Mouse (Mus musculus) hindbrain, embryonic 13.5 days (tissue): ENCODE results near the gene Cbr4. TPM values are rescaled to one million over a fixed set of nuclear protein-coding genes. Genes with fewer than 3 reads are reported as not detected.

Experiments used
- ATAC-seq: fragments of 200-750 bp; cut with Nextera tagmentation; 2 replicates; pipeline ENCODE4 v1.8.0; 2017; ENCODE audit warnings: moderate TSS enrichment; ENCODE audit not compliant: low FRiP score
- H3K27ac ChIP-seq: fragments of 300-500 bp; sonication (generic); 2 replicates; pipeline ENCODE4 v1.5.1; 2015; ENCODE audit warnings: inconsistent platforms, mild to moderate bottlenecking, moderate library complexity
- H3K27me3 ChIP-seq: fragments of 300-500 bp; sonication (generic); 2 replicates; pipeline ENCODE4 v1.6.1; 2015; ENCODE audit warnings: mild to moderate bottlenecking, inconsistent platforms
- H3K36me3 ChIP-seq: fragments of 300-500 bp; sonication (generic); 2 replicates; pipeline ENCODE4 v1.6.1; 2015; ENCODE audit warnings: mild to moderate bottlenecking, inconsistent platforms
- H3K4me1 ChIP-seq: fragments of 300-500 bp; sonication (generic); replicated peaks from 2 replicates; pipeline ENCODE4 v1.6.1; 2015; ENCODE audit warnings: inconsistent platforms
- H3K4me2 ChIP-seq: fragments of 300-500 bp; sonication (generic); 2 replicates; pipeline ENCODE4 v1.6.1; 2015; ENCODE audit warnings: inconsistent platforms, mild to moderate bottlenecking, moderate library complexity
- H3K4me3 ChIP-seq: fragments of 300-500 bp; sonication (generic); 2 replicates; pipeline ENCODE4 v1.5.1; 2015; ENCODE audit warnings: mild to moderate bottlenecking, inconsistent platforms
- H3K9ac ChIP-seq: fragments of 300-500 bp; sonication (generic); 2 replicates; pipeline ENCODE4 v1.6.1; 2015; ENCODE audit warnings: mild to moderate bottlenecking, inconsistent platforms
- H3K9me3 ChIP-seq: fragments of 300-500 bp; sonication (generic); 2 replicates; pipeline ENCODE4 v1.6.1; 2016; ENCODE audit warnings: inconsistent platforms
- WGBS: fragments of 180-500 bp; shearing (Covaris S2); methylation state at CpG from one replicate; pipeline ENCODE4 v1.1.7; 2015; 5-methylcytosine and 5-hydroxymethylcytosine counted together
- polyA plus RNA-seq: library from polyadenylated mRNA; unstranded; fragments of >200 nt; fragmentation: Nextera tagmentation; extraction: Ambion mirVana; gene quantifications from 2 replicates; pipeline ENCODE4 v1.2.1, GENCODE M21; 2015

Gene Cbr4
- polyA plus RNA-seq, 1 experiment from 2014 or later, result 23.0 TPM

- 91% methylated on average over 3 of the region's 3 CpGs for WGBS
- H3K36me3 ChIP-seq, result no peaks in the 10 kb centered on the region
- no peak overlapping the region for H3K4me2 ChIP-seq
- H3K4me1 ChIP-seq, result peaks cover 15% of the 10 kb centered on the region
- no peak overlapping the region for H3K9ac ChIP-seq
- H3K27ac ChIP-seq, result no peak overlapping the region
- ATAC-seq, result peak; percentile 72; the same call in 1 of the 2 replicates
- no peak overlapping the region for H3K4me3 ChIP-seq
- no peaks in the 10 kb centered on the region for H3K9me3 ChIP-seq
- H3K27me3 ChIP-seq, result no peaks in the 10 kb centered on the region
These were observed 20.1 kb upstream of the Cbr4 start for GRCm38 (mm10) chr8:61467553-61467815.

- no peak overlapping the region for H3K9ac ChIP-seq
- no peak overlapping the region for H3K27ac ChIP-seq
- H3K4me3 ChIP-seq, result no peak overlapping the region
- ATAC-seq, result no peak
- H3K27me3 ChIP-seq, result no peaks in the 10 kb centered on the region
- no peaks in the 10 kb centered on the region for H3K36me3 ChIP-seq
- no peaks in the 10 kb centered on the region for H3K9me3 ChIP-seq
- H3K4me2 ChIP-seq, result no peak overlapping the region
- 87% methylated on average over 4 of the region's 4 CpGs for WGBS
- peaks cover 15% of the 10 kb centered on the region for H3K4me1 ChIP-seq
These were observed 17.3 kb upstream of the Cbr4 start for GRCm38 (mm10) chr8:61470213-61470612.

- no peak overlapping the region for H3K4me2 ChIP-seq
- no peaks in the 10 kb centered on the region for H3K27me3 ChIP-seq
- no peaks in the 10 kb centered on the region for H3K36me3 ChIP-seq
- no peak overlapping the region for H3K4me3 ChIP-seq
- no peaks in the 10 kb centered on the region for H3K9me3 ChIP-seq
- no peak for ATAC-seq
- H3K9ac ChIP-seq, result no peak overlapping the region
- no peak overlapping the region for H3K27ac ChIP-seq
- WGBS, result 68% methylated on average over 6 of the region's 6 CpGs
- no peaks in the 10 kb centered on the region for H3K4me1 ChIP-seq
These were observed 12.3 kb upstream of the Cbr4 start for GRCm38 (mm10) chr8:61475251-61475673.

- H3K4me1 ChIP-seq, result no peaks in the 10 kb centered on the region
- H3K4me2 ChIP-seq, result no peak overlapping the region
- no peaks in the 10 kb centered on the region for H3K9me3 ChIP-seq
- no peak overlapping the region for H3K9ac ChIP-seq
- H3K27me3 ChIP-seq, result no peaks in the 10 kb centered on the region
- no peaks in the 10 kb centered on the region for H3K36me3 ChIP-seq
- no peak overlapping the region for H3K27ac ChIP-seq
- H3K4me3 ChIP-seq, result no peak overlapping the region
- 82% methylated on average over 9 of the region's 9 CpGs for WGBS
- no peak for ATAC-seq
These were observed 11.4 kb upstream of the Cbr4 start for GRCm38 (mm10) chr8:61476160-61476559.

DNA sequence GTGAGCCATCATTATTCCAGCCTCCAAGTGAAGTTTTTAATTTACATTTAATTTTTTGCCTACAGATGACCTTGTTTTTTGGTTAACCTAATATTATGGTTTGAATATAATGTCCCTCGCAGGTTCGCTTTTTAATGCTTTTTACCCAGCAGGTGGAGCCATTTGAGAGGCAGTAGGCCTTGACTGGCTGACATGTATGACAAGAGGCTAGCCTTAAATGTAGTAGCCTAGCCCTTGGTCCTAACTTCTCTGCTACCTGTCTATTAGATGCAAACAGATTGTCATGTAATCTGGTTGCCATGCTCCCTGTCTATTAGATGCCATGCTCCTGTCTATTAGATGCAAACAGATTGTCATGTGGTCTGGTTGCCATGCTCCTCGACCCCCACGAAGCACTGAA is 9.4 kb upstream of the Cbr4 start:
- Histone ChIP-seq H3K4me2 (no peak overlapping the region), H3K27ac (no peak overlapping the region), H3K4me1 (no peaks in the 10 kb centered on the region), H3K36me3 (no peaks in the 10 kb centered on the region), H3K9ac (no peak overlapping the region), H3K27me3 (no peaks in the 10 kb centered on the region), H3K4me3 (no peak overlapping the region), H3K9me3 (no peaks in the 10 kb centered on the region)
- WGBS, result 93% methylated on average over 4 of the region's 4 CpGs
- ATAC-seq, result no peak

- no peaks in the 10 kb centered on the region for H3K27me3 ChIP-seq
- H3K9me3 ChIP-seq, result no peaks in the 10 kb centered on the region
- no peak overlapping the region for H3K4me2 ChIP-seq
- no peaks in the 10 kb centered on the region for H3K36me3 ChIP-seq
- H3K27ac ChIP-seq, result no peak overlapping the region
- no peak overlapping the region for H3K9ac ChIP-seq
- H3K4me3 ChIP-seq, result no peak overlapping the region
- ATAC-seq, result no peak
- no peaks in the 10 kb centered on the region for H3K4me1 ChIP-seq
- WGBS, result 85% methylated on average over 8 of the region's 8 CpGs
These were observed 8.7 kb upstream of the Cbr4 start for GRCm38 (mm10) chr8:61478793-61479192.

DNA sequence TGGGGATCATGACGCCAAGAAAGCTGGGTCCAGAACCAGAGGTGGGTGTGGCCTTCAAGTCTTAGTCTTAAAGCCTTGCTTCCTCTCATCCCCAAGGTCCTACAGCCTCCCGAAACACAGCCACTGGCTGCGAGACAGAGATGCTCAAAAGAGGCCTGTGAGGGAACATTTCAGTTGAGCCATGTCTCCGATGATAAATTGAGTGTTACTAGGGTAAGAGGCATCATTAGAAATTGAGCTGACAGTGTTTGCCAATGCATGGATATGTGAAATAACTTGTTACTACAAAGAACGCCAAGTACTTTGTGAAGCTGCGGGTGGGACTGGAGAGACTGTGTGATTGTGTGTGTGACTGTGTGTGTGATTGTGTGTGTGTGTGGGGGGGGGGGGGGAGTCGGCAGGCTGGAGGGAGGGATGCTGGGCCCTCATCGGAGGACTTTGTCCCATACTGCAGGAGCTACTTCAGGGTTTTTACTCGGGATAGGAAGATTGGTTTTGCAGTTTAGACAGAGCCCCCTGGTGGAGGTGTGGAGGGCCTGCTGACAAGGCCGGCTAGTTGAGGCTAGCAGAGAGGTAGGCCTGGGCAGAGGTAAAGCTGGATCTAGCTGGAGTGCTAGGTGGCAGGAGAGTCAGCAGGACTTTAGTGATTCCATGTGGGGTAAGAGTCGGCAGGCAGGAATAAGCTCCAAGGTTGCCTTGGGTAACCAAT is 7.9 kb upstream of the Cbr4 start:
- Histone ChIP-seq H3K4me2 (no peak overlapping the region), H3K27me3 (no peaks in the 10 kb centered on the region), H3K4me3 (no peak overlapping the region), H3K9me3 (no peaks in the 10 kb centered on the region), H3K4me1 (no peaks in the 10 kb centered on the region), H3K36me3 (no peaks in the 10 kb centered on the region), H3K27ac (no peak overlapping the region), H3K9ac (no peak overlapping the region)
- 56% methylated on average over 11 of the region's 11 CpGs for WGBS
- peak; percentile 63 for ATAC-seq

- Histone ChIP-seq H3K27me3 (no peaks in the 10 kb centered on the region), H3K9me3 (no peaks in the 10 kb centered on the region), H3K27ac (no peak overlapping the region), H3K36me3 (no peaks in the 10 kb centered on the region), H3K4me1 (no peaks in the 10 kb centered on the region), H3K4me2 (no peak overlapping the region), H3K4me3 (no peak overlapping the region), H3K9ac (no peak overlapping the region)
- WGBS, result 92% methylated on average over 14 of the region's 14 CpGs
- 0 out of 2 replicates have a peak, but pooled peaks have one; percentile 30 for ATAC-seq
These were observed 7.1 kb upstream of the Cbr4 start for GRCm38 (mm10) chr8:61480260-61480967.

DNA sequence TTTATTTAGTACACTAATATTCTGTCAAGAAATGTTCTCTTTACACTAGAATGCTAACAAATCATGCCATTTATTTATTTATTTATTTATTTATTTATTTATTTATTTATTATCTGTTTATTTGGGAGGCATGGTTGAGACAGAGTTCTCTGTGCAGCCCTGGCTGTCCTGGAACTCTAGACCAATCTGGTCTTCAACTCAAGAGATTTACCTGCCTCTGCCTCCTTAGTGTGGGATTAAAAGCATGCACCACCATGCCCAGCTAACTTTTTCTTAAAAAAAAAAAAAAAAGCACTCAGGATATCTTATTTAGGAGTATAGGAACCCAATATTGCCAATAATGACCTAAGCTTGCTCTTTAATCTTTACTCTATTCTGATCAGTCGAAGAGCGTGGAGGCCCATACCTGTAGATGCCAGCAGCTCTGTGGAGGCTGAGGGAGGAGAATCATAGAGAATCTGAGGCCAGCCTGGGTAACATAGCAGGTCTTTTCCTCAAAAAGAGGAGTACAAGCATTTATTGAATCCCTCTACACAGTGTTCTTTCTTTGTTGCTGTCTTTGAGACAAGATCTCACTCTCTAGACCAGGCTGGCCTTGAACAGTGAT is 508 bp upstream of the Cbr4 start:
- ATAC-seq, result peak; percentile 63
- 99% methylated on average over 2 of the region's 2 CpGs for WGBS
- Histone ChIP-seq H3K9ac (no peak overlapping the region), H3K9me3 (no peaks in the 10 kb centered on the region), H3K4me3 (no peak overlapping the region), H3K36me3 (peaks cover 5% of the 10 kb centered on the region), H3K4me1 (peaks cover 10% of the 10 kb centered on the region; the same call in 1 of the 2 replicates), H3K27me3 (no peaks in the 10 kb centered on the region), H3K4me2 (no peak overlapping the region), H3K27ac (peak overlapping the region; percentile 88)

GRCm38 (mm10) chr8:61488631-61489030 is 1.1 kb downstream of the Cbr4 start:
- ATAC-seq, result no peak
- H3K27ac ChIP-seq, result no peak overlapping the region
- H3K4me3 ChIP-seq, result peak overlapping the region; percentile 64
- peaks cover 10% of the 10 kb centered on the region; the same call in 1 of the 2 replicates for H3K4me1 ChIP-seq
- H3K9me3 ChIP-seq, result no peaks in the 10 kb centered on the region
- H3K9ac ChIP-seq, result peak overlapping the region; percentile 84
- WGBS, result 93% methylated on average over 8 of the region's 8 CpGs
- H3K4me2 ChIP-seq, result peak overlapping the region; percentile 77
- H3K27me3 ChIP-seq, result no peaks in the 10 kb centered on the region
- H3K36me3 ChIP-seq, result peaks cover 11% of the 10 kb centered on the region

DNA sequence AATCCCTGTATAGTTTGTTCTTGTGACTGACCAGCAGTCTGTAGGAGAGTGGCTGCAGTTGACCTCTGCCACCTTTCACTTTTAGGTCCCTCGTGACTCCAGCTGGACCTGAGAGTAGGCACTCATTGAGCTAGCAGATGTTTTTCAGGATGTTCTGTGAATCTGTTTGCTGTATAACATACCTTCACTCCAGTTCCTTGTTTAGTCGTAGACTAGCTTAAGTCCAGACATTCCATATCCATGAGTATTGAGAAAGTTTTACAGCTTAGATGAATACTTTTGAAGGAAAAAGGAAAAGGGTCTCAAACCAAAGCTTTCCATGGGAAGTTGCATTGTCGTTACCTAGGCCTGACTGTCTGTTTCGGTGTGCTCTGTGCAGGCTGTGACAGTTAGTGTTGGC is 9.6 kb downstream of the Cbr4 start:
- Histone ChIP-seq H3K9ac (no peak overlapping the region), H3K36me3 (peaks cover 19% of the 10 kb centered on the region), H3K27ac (no peak overlapping the region), H3K27me3 (no peaks in the 10 kb centered on the region), H3K4me1 (no peaks in the 10 kb centered on the region), H3K4me2 (no peak overlapping the region), H3K9me3 (no peaks in the 10 kb centered on the region), H3K4me3 (no peak overlapping the region)
- 89% methylated on average over 4 of the region's 4 CpGs for WGBS
- ATAC-seq, result no peak

DNA sequence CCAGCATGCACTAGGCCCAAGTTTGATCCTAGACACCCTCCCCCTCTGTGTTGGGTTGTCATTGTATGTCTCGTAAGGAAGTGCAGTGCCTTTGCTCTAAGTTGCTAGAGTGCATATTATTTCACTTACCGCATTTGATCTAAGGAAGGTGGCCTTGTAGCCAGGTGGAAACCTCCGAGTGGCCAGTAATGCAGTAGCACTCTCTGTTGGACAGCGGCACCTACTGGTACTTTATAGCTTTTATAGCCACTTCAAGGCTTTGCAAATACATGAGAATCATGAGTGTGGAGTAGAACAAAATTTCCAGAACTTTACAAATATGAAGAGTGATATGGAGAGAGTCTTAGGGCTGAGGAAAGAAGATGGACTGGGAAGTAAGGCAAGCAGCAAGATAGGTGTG is 11.5 kb downstream of the Cbr4 start:
- H3K4me1 ChIP-seq, result no peaks in the 10 kb centered on the region
- H3K27ac ChIP-seq, result no peak overlapping the region
- H3K9ac ChIP-seq, result no peak overlapping the region
- H3K27me3 ChIP-seq, result no peaks in the 10 kb centered on the region
- no peak overlapping the region for H3K4me2 ChIP-seq
- ATAC-seq, result peak; percentile 54; the same call in 1 of the 2 replicates
- H3K9me3 ChIP-seq, result no peaks in the 10 kb centered on the region
- WGBS, result 67% methylated on average over 4 of the region's 4 CpGs
- H3K4me3 ChIP-seq, result no peak overlapping the region
- peaks cover 19% of the 10 kb centered on the region; the same call in 1 of the 2 replicates for H3K36me3 ChIP-seq
